Mouse (Mus musculus) right cerebral cortex, postnatal 25 days (tissue): ENCODE measurements at regions not wholly inside any gene's neighbourhood (a gene's known extent, or its start where the extent isn't known, plus 50 kb on each side); places are given as distances from the start of the nearest gene placed in this dataset.

Source experiments
- DNase-seq: peaks from one replicate; pipeline ENCODE4 v3.0.0; 2022

DNA sequence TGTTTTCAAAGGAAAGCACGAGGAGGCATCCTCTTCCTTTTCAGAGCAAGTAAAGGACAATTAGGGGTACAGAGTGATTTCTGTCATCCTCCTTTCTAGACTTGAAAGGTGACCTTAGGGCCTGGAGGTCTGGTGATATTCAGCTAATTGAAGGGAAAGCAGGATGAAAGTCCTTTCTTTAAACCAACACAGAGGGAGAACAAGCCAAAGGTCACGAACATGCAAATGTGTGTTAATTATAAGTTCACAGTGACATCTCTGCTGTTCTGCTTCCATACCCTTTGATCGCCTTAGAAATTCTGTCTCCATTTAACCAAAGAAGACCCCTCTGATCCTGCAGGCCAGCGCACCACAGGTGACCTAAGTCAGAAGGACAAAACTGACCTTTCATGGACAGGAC, 2126.3 kb upstream of the Lrrc6 start:
- no peak for DNase-seq

DNA sequence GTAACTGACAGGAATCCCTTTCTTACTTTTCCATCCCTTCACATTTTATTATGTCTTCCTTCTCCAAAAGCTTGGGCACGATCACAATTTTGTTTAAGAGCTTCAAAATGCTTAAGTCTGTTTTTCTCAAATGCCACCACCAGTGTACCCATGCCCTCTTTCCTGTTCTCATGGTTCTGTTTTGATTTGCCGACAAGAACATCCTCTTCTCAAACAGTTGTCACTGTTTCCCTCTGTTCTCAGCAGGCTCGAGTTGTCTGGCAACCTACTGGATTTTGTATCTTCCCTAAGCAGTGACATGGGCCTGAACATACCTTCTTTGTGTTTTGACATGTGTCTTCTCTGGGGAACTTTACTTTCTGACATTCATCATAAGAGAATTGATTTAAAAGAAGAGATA, 2124.1 kb upstream of the Lrrc6 start:
- no peak for DNase-seq

- DNase-seq = no peak
Observed at GRCm38 (mm10) chr15:68620417-68621214, 2119.9 kb upstream of the Lrrc6 start.

DNA sequence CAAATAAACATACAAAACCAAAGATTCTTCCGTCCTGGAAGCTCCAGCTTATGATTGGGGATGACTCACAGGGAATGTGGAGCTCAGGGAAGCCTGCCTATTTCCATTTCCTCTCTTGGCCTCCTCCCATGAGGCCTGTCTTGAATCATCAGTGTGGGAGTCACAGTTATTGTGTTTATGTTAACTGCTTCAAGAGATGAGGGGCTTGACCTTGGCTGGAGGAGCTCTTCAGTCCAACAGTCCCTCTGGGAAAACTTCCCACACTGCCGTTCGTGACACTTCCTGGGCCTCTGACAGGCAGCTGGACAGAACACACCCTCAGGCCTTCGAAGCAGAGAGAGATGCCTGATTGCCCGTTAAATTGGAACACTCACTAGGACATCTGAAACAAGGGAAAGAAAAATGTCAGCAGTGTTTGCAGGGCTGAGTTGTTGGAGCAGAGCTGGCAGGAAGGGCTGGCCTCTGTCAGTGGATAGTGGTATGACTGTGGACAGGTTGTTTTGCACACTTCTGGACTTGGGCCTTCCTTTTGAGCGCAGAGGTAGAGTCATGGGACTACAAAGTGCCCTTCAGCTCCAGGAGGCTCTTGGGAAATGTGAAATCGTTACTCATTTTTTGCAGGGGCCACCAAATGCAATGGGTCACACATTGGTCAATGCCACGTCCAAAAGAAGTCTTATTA, 2105.5 kb upstream of the Lrrc6 start:
- DNase-seq = peak; percentile 12

DNA sequence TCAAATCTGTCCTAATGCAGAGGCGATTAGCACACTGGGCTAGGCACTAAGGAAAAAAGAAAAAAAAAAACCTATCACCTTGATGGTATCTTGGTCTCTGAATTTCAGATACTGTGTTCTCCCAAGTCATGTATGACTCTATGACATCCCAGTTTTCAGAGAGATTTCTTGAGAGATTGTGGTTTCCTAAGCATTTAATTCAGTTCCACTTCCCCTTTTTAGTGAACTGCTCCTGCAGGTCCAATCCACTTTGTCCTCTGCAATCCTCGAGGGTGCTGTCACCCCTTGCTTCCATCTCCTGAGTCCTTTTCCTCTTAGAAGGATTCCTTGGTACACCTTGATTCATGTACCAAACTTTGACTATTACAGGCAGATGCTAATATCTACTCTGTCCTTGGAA, 2104.8 kb upstream of the Lrrc6 start:
- no peak for DNase-seq

DNA sequence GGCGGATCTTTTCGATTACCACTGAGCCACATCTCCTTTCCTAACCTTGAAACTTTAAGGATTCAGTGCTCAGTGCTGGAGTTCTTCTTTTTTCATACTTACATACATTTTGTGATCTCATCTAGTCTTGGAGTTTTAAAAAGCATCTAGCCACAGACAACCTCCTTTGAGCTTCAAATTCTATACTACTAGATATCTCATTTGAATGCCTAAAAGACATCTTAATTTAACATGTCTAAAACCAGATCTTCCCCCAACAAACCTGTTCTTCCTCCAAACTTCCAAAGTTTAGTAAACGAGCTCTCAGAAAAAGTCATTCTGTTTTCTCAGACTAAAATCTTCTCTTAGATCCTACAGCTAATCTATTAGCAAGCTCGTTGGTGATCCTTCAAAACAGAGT, 2081.5 kb upstream of the Lrrc6 start:
- no peak for DNase-seq

DNA sequence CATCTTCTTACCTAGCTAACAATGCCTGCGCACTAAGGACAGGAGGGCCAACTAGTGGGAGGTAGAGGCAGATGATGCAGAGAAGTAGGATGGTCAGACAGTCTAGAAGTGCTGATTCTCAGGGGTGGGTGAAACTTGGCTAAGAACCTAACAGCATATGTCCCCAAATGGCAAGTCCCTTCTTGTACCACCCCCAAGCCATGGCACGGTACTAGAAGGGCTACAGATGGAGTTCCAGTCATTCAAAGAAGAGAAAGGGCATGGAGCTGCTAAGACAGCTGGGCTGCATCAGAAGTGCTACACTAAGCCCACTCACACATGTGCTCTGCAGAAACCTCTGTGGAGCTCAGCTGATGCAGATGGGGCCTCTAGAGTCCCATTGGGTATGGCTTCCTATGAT, 2078.8 kb upstream of the Lrrc6 start:
- DNase-seq = peak; percentile 48

DNA sequence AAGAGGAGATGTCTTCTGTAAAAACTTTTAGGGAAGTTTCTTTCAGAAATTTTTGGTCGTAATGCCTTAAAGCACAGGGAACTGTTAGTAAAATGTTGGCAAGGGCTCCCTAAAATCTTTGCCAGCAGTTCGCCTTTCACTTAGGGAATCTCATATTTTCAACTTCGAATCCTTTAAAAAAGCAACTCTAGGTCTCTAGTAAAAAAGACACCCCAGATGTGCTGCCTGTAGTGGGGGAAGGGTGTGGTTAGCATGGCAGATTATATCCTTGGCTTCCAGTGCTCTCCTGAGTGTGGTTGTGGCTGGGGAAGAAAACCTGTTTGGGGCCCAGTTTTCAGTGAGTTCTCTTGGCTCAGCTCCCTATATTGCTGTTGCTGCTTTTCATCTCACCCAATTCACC, 2059.9 kb upstream of the Lrrc6 start:
- peak; percentile 30 for DNase-seq

GRCm38 (mm10) chr15:68556133-68556532, 2055.4 kb upstream of the Lrrc6 start:
- DNase-seq = no peak

- no peak for DNase-seq
Observed at GRCm38 (mm10) chr15:68536055-68536325, 2035.3 kb upstream of the Lrrc6 start.

DNA sequence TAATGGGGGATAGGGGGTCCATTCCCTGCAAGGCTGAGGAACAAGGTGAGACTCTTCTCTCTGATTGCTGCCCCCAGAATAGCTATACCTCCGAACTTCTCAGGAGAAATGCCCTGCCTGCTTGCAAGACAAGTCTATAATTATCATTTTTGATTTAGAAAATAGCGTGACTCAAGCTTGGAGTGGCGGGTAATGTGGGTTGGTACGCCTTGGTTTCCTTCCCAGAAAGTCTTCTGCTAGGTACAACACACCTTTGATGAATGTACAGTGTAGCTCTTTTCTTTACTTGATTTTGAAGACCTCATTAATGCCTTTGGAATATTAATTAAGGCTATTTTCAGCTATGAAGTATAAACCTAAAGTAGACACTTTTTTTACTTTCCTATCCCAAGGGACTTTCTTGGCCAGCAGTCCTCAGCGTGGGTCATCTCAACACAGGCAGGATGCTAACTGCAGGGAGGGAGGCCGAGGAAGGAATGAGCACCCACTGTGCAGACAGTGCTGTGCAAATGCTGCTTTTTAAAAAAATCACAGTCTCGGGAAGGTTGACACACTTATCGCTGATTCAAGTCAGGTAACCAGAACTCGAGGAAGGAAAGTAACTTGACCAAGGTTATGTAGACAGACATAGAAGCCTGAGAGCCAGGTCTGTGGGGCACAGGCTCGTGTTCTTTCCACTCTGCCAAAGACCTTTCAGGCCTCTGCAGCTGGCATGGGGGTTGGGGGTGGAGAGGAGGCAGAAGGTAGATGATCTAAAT, 2034.8 kb upstream of the Lrrc6 start:
- peak; percentile 44 for DNase-seq

- DNase-seq = no peak
Observed at GRCm38 (mm10) chr15:68520759-68521158, 2020.0 kb upstream of the Lrrc6 start.

DNA sequence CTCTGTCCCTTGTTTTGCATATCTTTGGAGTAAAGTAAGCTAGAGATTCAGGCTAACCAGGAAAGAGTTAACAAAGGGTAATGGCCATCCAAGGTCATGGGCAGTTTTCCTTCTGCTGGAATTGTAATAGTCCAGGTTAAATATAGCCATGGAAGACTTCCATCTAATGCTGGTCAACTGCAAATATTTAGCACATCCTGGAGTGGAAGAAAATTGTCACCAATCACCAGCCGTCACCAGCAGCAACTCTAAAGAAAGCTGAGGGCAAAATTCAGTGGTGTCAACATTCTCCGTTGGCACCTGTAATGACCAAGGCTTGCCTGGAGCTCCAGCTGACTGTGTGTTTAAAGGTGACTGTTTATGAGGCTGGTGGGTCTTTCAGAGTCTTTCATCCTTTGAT, 2011.7 kb upstream of the Lrrc6 start:
- DNase-seq = no peak

DNA sequence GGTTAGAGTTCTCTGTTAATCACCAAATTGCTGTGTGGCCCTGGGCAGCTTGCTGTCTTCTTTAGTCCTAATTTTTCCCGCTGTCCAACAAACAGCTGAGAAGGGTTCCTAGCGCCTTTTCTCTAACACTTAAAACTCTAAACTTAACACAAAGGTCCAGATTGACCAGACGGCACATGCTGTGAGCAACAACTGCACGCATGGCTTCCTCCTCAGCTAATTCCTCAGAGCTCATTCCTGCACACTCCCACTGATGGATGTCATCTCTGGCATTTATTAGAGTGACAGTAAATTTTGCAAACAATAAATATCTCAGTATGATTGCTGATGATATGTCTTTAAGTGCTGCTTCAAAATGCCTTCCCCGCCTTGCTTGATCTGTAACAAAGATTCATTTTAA, 2007.5 kb upstream of the Lrrc6 start:
- DNase-seq = no peak

DNA sequence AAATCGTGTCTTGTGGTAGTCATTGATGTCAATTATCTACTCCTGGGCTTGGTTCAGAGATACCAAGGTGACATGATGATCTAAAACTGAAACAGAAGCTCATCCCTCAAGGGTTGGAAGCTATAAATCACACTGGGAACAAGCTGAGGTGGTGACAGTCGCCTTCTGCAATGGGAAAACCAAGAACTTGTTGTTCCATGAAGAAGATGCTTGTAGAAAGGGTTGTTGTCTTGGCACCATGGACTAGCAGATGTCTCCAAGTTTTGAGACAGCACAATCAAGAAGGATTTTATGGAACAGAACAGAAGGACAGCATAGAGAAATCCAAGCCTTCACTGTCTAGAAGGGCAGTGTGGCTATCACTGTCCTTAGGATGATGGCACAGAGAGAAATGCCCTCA, 2005.4 kb upstream of the Lrrc6 start:
- no peak for DNase-seq

DNA sequence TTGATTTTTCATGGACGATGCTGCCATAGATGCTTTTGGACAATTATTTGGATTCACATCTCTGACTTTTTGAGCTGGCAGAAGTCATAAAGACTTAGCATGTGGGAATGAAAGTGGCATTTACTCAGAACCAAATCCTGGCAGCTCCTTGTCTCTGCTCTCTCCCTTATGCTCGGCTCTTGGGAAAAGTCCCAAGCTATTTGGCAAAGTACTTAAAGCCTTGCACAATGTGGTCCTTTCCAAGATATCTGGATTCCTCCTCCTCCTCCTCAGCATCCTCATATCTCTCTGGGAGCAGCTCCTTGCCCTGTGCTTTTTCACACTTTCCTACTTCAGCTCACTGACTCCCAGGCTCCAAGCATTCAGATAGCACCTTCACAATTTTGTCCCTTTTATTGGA, 1995.7 kb upstream of the Lrrc6 start:
- peak; percentile 36 for DNase-seq

GRCm38 (mm10) chr15:68484789-68485188, 1984.1 kb upstream of the Lrrc6 start:
- no peak for DNase-seq

GRCm38 (mm10) chr15:68477745-68478144, 1977.0 kb upstream of the Lrrc6 start:
- no peak for DNase-seq

- DNase-seq = no peak
Observed at GRCm38 (mm10) chr15:68471928-68472327, 1971.2 kb upstream of the Lrrc6 start.

DNA sequence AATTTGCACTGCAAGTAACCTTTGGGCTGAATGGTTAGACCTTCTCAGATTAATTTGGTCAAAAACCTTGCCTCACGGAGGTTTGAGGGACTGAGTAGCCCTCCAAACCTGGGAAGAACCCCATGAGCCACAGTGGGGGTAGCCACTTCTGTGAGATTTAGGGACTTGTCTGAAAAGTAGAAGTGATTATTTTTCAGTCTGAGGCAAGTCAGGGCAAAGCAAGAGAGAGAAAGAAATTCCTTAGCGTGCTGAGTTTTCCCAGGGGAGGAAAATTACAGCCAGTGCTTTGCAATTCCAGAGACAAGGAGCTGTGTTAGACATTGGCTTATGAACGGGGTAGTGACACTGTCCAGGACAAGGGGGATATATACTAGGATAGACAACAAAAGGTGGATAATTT, 1962.1 kb upstream of the Lrrc6 start:
- no peak for DNase-seq

DNA sequence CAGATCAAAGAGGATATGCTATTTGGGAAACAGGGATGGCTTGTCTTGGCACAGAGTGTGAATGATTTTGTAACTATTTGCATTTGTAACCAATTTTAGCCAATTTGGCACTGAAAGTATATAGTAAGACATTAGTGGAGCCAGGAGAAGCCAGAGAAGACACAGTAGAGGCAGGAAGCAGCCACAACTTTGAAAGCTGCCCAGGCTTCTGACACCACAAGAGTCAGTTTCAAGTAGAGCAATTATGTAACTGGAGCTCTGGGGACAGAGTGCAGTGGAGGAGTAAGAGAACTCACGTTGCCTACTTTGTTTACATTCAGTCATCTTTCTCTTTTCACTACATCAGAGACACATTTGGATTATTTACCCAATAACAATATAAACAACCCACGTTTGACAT, 1956.5 kb upstream of the Lrrc6 start:
- DNase-seq = no peak

GRCm38 (mm10) chr15:68451971-68452370, 1951.3 kb upstream of the Lrrc6 start:
- no peak for DNase-seq

- DNase-seq = peak; percentile 73
Observed at GRCm38 (mm10) chr15:68445341-68445740, 1944.6 kb upstream of the Lrrc6 start.

DNA sequence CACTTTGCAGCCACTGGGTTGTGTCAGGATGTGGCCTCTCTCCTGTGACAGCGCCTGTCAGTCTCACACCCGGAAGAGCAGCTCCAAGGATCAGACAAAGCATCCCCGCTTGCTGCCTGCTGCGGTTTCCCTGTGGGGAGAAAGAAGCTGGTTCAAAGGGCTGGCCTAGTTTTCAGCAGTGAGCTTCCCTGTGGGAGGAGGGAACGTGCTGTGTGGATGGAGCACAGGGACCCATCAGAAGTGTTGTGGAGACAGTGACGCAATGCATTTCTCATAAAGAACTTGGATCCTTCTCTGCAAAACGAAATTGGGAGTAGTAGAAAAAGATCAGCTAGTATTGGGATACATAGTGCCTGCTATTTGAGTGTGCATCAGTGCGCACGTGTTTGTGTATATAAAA, 1939.9 kb upstream of the Lrrc6 start:
- DNase-seq = no peak
